ENCODE assay signal across 9 mouse cellular contexts in the genomic region with DNA sequence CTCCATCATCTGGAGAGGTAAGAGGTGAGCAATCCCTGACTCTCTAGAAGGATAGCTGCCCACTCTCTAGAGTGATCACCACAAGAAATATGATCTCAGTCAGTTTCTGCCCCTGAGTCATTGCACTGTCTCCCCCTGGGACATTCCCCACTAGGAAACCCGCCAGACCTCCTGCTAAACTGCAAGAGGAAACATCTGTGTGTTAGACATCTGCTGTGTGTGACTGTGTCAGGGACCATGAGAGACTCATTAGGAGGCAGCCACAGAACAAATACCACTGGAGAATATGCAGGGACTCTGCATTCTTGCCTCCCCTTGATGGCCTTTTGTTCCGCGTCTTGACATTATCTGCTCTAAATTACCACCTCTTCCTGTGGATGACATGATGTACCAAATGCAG. TPM values are rescaled to one million over a fixed set of nuclear protein-coding genes. Genes with fewer than 3 reads are reported as not detected.
DNase-seq lines count a peak whose midpoint lies in the region; ATAC-seq lines count a peak whose summit lies in the region.
"Had no signal": no experiment of that assay in that cellular context is flagged by ENCODE, and none has a peak within 500 bp of the region (broad histone marks: within the 10 kb centered on the region; RNA-seq: fewer than 3 reads in every experiment).

No protein-coding gene starts in this region.

- H3K9me3 ChIP-seq in liver, embryonic 13.5 days (replicated peaks) = no peaks in the 10 kb centered on the region
- no peaks in the 10 kb centered on the region for H3K9me3 ChIP-seq in liver, embryonic 11.5 days (ENCODE audit: control insufficient read depth, low read length)
- no peaks in the 10 kb centered on the region for H3K9me3 ChIP-seq in stomach, embryonic 14.5 days (ENCODE audit: control insufficient read depth, low read depth, low read length)

- no peak overlapping the region for H3K27ac ChIP-seq in liver, embryonic 13.5 days
- H3K27ac ChIP-seq in liver, embryonic 11.5 days (ENCODE audit: low read depth, low read length) = no peak overlapping the region
- no peak overlapping the region for H3K27ac ChIP-seq in stomach, embryonic 14.5 days (ENCODE audit: low read length)

- no peaks in the 10 kb centered on the region for H3K36me3 ChIP-seq in liver, embryonic 13.5 days
- no peaks in the 10 kb centered on the region for H3K36me3 ChIP-seq in liver, embryonic 11.5 days (ENCODE audit: control insufficient read depth, insufficient read depth, low read length)
- no peaks in the 10 kb centered on the region for H3K36me3 ChIP-seq in stomach, embryonic 14.5 days (ENCODE audit: control insufficient read depth, insufficient read depth, low read length)

- H3K4me1 ChIP-seq in liver, embryonic 13.5 days (replicated peaks) = no peaks in the 10 kb centered on the region
- H3K4me1 ChIP-seq in liver, embryonic 11.5 days (replicated peaks; ENCODE audit: control insufficient read depth, insufficient read depth, low read length) = no peaks in the 10 kb centered on the region
- H3K4me1 ChIP-seq in stomach, embryonic 14.5 days (ENCODE audit: control insufficient read depth, insufficient read depth, low read length) = no peaks in the 10 kb centered on the region

- 14% methylated on average over 3 of the region's 3 CpGs for WGBS in liver, embryonic 13.5 days (ENCODE audit: insufficient replicate concordance)
- 36% methylated on average over 3 of the region's 3 CpGs for WGBS in liver, embryonic 11.5 days
- 68% methylated on average over 3 of the region's 3 CpGs for WGBS in stomach, embryonic 14.5 days

- 0 out of 2 replicates have a peak, but pooled peaks have one; percentile 29 for ATAC-seq in liver, embryonic 13.5 days (ENCODE audit: low read depth)
- no peak for ATAC-seq in liver, embryonic 11.5 days (replicated peaks; ENCODE audit: low FRiP score)
- ATAC-seq in granulocyte monocyte progenitor cell, adult 5-6 weeks (replicated peaks; ENCODE audit: poor library complexity, severe bottlenecking) = peak; percentile 71
- peak; percentile 37; the same call in 1 of the 2 replicates for ATAC-seq in stomach, embryonic 14.5 days (ENCODE audit: insufficient number of reproducible peaks, insufficient read depth, low FRiP score, low read depth)

- no peak for DNase-seq in liver, embryonic 13.5 days
- no peak for DNase-seq in liver, embryonic 11.5 days (ENCODE audit: low spot score)
- peak; percentile 69 for DNase-seq in c-Kit-positive CD71-negative TER-119-negative erythroid progenitor cells, embryonic 14.5 days (ENCODE audit: low read depth)
- DNase-seq in lung, postnatal 25 days (ENCODE audit: low spot score) = no peak
- no peak for DNase-seq in layer of hippocampus, adult 8-10 months (ENCODE audit: low spot score in 2 of 2)
- DNase-seq: cerebellum, adult 9-11 months had no signal

- no peaks in the 10 kb centered on the region for H3K27me3 ChIP-seq in liver, embryonic 13.5 days
- no peaks in the 10 kb centered on the region for H3K27me3 ChIP-seq in liver, embryonic 11.5 days (replicated peaks; ENCODE audit: control insufficient read depth, insufficient read depth, low read length)
- H3K27me3 ChIP-seq in stomach, embryonic 14.5 days (ENCODE audit: control insufficient read depth, insufficient read depth, low read length) = no peaks in the 10 kb centered on the region

- H3K4me3 ChIP-seq in liver, embryonic 13.5 days (replicated peaks) = no peak overlapping the region
- no peak overlapping the region for H3K4me3 ChIP-seq in liver, embryonic 11.5 days (ENCODE audit: low read depth, low read length)
- no peak overlapping the region for H3K4me3 ChIP-seq in stomach, embryonic 14.5 days (ENCODE audit: low read depth, low read length)

- no peak overlapping the region for H3K4me2 ChIP-seq in liver, embryonic 13.5 days
- H3K4me2 ChIP-seq in liver, embryonic 11.5 days = no peak overlapping the region
- H3K4me2 ChIP-seq in stomach, embryonic 14.5 days (replicated peaks; ENCODE audit: low read depth, low read length) = no peak overlapping the region

- no peak overlapping the region for H3K9ac ChIP-seq in liver, embryonic 13.5 days
- no peak overlapping the region for H3K9ac ChIP-seq in liver, embryonic 11.5 days (ENCODE audit: low read depth, low read length)
- no peak overlapping the region for H3K9ac ChIP-seq in stomach, embryonic 14.5 days (replicated peaks; ENCODE audit: low read depth, low read length)

RNA-seq across cellular contexts. Expression of a gene that starts 7.5 kb away (rescaled TPM):
- polyA plus RNA-seq in liver, embryonic 13.5 days (2015; fragmentation: Nextera tagmentation; extraction: Ambion mirVana) = 0.20 and 0.27 TPM in 2 replicates
- polyA plus RNA-seq in liver, embryonic 11.5 days (2014; fragmentation: Nextera tagmentation; extraction: Ambion mirVana) = 0.97 and 1.1 TPM in 2 replicates
- 1.7 and 1.9 TPM in 2 replicates for total RNA-seq in granulocyte monocyte progenitor cell, adult 5-6 weeks (2014; fragmentation: Nextera tagmentation)
- 0.98 and 1.5 TPM in 2 replicates for total RNA-seq in granulocyte monocyte progenitor cell, adult 5-6 weeks (2017)
- 3.2 and 5.0 TPM in 2 replicates for polyA plus RNA-seq in stomach, embryonic 14.5 days (2014; fragmentation: Nextera tagmentation; extraction: Ambion mirVana)
- 1 to 10 TPM; 5.5 to 7.2 (median 6.4) TPM for total RNA-seq in layer of hippocampus, adult 8-10 months (2022)

RNA-seq across cellular contexts. Expression of a gene that starts 10.3 kb away (rescaled TPM):
- polyA plus RNA-seq in liver, embryonic 13.5 days (2015; fragmentation: Nextera tagmentation; extraction: Ambion mirVana) = 1.3 TPM in 2 replicates
- 1.3 and 1.6 TPM in 2 replicates for polyA plus RNA-seq in liver, embryonic 11.5 days (2014; fragmentation: Nextera tagmentation; extraction: Ambion mirVana)
- total RNA-seq in granulocyte monocyte progenitor cell, adult 5-6 weeks (2014; fragmentation: Nextera tagmentation) = 4.0 and 5.7 TPM in 2 replicates
- total RNA-seq in granulocyte monocyte progenitor cell, adult 5-6 weeks (2017) = 2.9 and 4.1 TPM in 2 replicates
- polyA plus RNA-seq in stomach, embryonic 14.5 days (2014; fragmentation: Nextera tagmentation; extraction: Ambion mirVana) = 1.9 and 4.3 TPM in 2 replicates
- 10 to 100 TPM in 2 of 4 experiments, 1 to 10 TPM in 2; 4.2 to 16.9 (median 9.6) TPM for total RNA-seq in layer of hippocampus, adult 8-10 months (2022)

RNA-seq across cellular contexts. Expression of a gene that starts 24.9 kb away (rescaled TPM):
- polyA plus RNA-seq in liver, embryonic 13.5 days (2015; fragmentation: Nextera tagmentation; extraction: Ambion mirVana) = 2.0 and 2.7 TPM in 2 replicates
- 7.0 and 9.1 TPM in 2 replicates for polyA plus RNA-seq in liver, embryonic 11.5 days (2014; fragmentation: Nextera tagmentation; extraction: Ambion mirVana)
- total RNA-seq in granulocyte monocyte progenitor cell, adult 5-6 weeks (2014; fragmentation: Nextera tagmentation) = 9.9 and 19.2 TPM in 2 replicates
- total RNA-seq in granulocyte monocyte progenitor cell, adult 5-6 weeks (2017) = 7.8 and 10.8 TPM in 2 replicates
- 14.7 and 14.8 TPM in 2 replicates for polyA plus RNA-seq in stomach, embryonic 14.5 days (2014; fragmentation: Nextera tagmentation; extraction: Ambion mirVana)
- total RNA-seq in layer of hippocampus, adult 8-10 months (2022) = 10 to 100 TPM; 18.5 to 20.4 (median 19.2) TPM

RNA-seq across cellular contexts. Expression of a gene that starts 48.8 kb away (rescaled TPM):
- polyA plus RNA-seq in liver, embryonic 13.5 days (2015; fragmentation: Nextera tagmentation; extraction: Ambion mirVana) = not detected in 2 replicates
- polyA plus RNA-seq in liver, embryonic 11.5 days (2014; fragmentation: Nextera tagmentation; extraction: Ambion mirVana) = not detected in 2 replicates
- not detected in 2 replicates for total RNA-seq in granulocyte monocyte progenitor cell, adult 5-6 weeks (2014; fragmentation: Nextera tagmentation)
- not detected in 2 replicates for total RNA-seq in granulocyte monocyte progenitor cell, adult 5-6 weeks (2017)
- polyA plus RNA-seq in stomach, embryonic 14.5 days (2014; fragmentation: Nextera tagmentation; extraction: Ambion mirVana) = not detected in 2 replicates
- total RNA-seq in layer of hippocampus, adult 8-10 months (2022) = not detected
- polyA plus RNA-seq: gonadal fat pad, adult 2 months had no signal

RNA-seq across cellular contexts. Expression of a gene that starts 52.4 kb away (rescaled TPM):
- polyA plus RNA-seq in liver, embryonic 13.5 days (2015; fragmentation: Nextera tagmentation; extraction: Ambion mirVana) = 0.08 TPM in 1 of 2 replicates, not detected in the other
- polyA plus RNA-seq in liver, embryonic 11.5 days (2014; fragmentation: Nextera tagmentation; extraction: Ambion mirVana) = 0.07 and 0.16 TPM in 2 replicates
- total RNA-seq in granulocyte monocyte progenitor cell, adult 5-6 weeks (2014; fragmentation: Nextera tagmentation) = 1.4 TPM in 1 of 2 replicates, not detected in the other
- 0.17 and 0.98 TPM in 2 replicates for total RNA-seq in granulocyte monocyte progenitor cell, adult 5-6 weeks (2017)
- polyA plus RNA-seq in stomach, embryonic 14.5 days (2014; fragmentation: Nextera tagmentation; extraction: Ambion mirVana) = 0.23 and 0.36 TPM in 2 replicates
- under 1 TPM in 2 of 4 experiments, not detected in 2; 0.14 to 0.25 TPM for total RNA-seq in layer of hippocampus, adult 8-10 months (2022)
